Mouse (Mus musculus): ENCODE data around the gene Tm6sf1. TPM values are rescaled to one million over a fixed set of nuclear protein-coding genes. Genes with fewer than 3 reads are reported as not detected.
A peak's percentile ranks its signal among the peaks of the same experiment; 100 is the strongest.

Tm6sf1 gene
- polyA plus RNA-seq, 1 experiment from 2014 or later = 10.4 TPM

DNA sequence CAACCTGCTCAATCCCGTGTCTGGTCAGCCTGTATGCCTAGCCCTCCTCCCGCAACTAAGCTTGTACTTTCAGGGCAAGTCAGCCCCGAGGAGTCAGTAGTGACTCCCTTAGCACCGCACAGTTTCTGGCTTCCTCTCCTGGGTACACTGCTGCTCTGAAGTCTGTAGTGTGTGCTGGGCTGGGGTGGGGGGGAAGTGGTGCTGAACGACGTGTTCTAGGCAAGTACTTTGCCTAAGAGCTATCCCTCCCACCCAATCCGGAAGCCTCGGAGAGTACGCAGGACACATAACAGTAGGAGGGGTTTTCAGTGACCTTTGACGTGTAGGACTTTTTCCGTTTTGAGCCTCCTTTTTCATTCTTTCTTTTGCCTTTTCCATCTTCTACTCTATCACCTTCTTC is 40.6 kb downstream of the Tm6sf1 start:
- Histone ChIP-seq H3K4me3 (replicated peaks; ENCODE audit: low read depth, low read length) (no peak overlapping the region), H3K27me3 (ENCODE audit: insufficient read depth, low read length) (no peaks in the 10 kb centered on the region), H3K27ac (no peak overlapping the region), H3K4me2 (ENCODE audit: low read length) (0 out of 2 replicates have a peak overlapping the region, but pooled peaks have one; percentile 13), H3K36me3 (ENCODE audit: insufficient read depth, low read length) (no peaks in the 10 kb centered on the region), H3K4me1 (replicated peaks; ENCODE audit: insufficient read depth, low read length) (no peaks in the 10 kb centered on the region), H3K9ac (ENCODE audit: low read depth, low read length) (no peak overlapping the region), H3K9me3 (replicated peaks; ENCODE audit: low read length) (no peaks in the 10 kb centered on the region)
- DNase-seq (ENCODE audit: low spot score) (no peak), ATAC-seq (replicated peaks; ENCODE audit: low FRiP score, low read depth) (no peak)
- WGBS = 42% methylated on average over 11 of the region's 11 CpGs
- TF ChIP-seq CTCF (IDR thresholded peaks at IDR 0.05; ENCODE audit: low read depth) = no peak

DNA sequence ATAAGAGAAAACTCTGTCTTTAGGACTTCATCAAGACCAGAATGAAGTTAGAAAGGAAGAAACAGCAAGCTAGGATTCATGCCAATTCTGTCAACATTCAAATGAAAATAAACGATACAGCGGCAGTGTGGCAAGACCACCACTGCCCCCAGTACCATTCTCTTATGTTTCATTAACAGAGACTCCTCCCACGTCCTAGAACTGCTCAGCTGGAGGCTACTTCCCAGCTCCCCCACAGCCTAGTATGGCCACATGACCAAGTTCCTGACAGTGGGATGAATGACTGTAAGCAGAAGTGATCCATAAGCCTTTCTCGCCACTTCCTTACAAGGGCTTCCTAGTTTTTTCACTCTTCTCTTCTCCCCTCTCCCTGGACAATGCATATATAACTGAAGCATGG is 45.3 kb downstream of the Tm6sf1 start:
- Histone ChIP-seq H3K4me2 (ENCODE audit: low read length) (no peak overlapping the region), H3K36me3 (ENCODE audit: insufficient read depth, low read length) (no peaks in the 10 kb centered on the region), H3K4me1 (replicated peaks; ENCODE audit: insufficient read depth, low read length) (no peaks in the 10 kb centered on the region), H3K9me3 (replicated peaks; ENCODE audit: low read length) (no peaks in the 10 kb centered on the region), H3K27ac (no peak overlapping the region), H3K9ac (ENCODE audit: low read depth, low read length) (no peak overlapping the region), H3K4me3 (replicated peaks; ENCODE audit: low read depth, low read length) (no peak overlapping the region), H3K27me3 (ENCODE audit: insufficient read depth, low read length) (no peaks in the 10 kb centered on the region)
- WGBS = 21% methylated on average over 4 of the region's 4 CpGs
- no peak for TF ChIP-seq CTCF (IDR thresholded peaks at IDR 0.05; ENCODE audit: low read depth)
- DNase-seq (ENCODE audit: low spot score) (peak; percentile 66), ATAC-seq (replicated peaks; ENCODE audit: low FRiP score, low read depth) (no peak)

DNA sequence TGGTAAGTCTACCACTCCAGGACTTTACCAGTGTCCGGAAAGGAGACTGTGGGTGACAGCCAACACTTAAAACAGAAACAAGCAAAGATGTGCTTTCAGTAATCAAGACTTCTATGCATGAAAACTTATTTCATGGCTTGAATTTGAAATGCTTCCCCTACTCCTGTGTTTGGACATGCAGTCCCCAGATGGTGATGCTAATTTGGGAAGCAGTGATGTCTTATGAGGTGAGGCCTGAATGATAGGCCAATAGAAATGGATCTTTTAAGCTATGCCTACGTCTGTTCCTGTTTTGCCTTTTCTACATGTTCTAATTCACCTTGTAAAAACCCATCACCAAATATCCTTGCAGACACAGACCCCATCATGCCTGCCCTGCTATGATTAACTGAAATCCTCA is 46.1 kb downstream of the Tm6sf1 start:
- 96% methylated on average over 2 of the region's 2 CpGs for WGBS
- H3K27ac ChIP-seq = no peak overlapping the region

DNA sequence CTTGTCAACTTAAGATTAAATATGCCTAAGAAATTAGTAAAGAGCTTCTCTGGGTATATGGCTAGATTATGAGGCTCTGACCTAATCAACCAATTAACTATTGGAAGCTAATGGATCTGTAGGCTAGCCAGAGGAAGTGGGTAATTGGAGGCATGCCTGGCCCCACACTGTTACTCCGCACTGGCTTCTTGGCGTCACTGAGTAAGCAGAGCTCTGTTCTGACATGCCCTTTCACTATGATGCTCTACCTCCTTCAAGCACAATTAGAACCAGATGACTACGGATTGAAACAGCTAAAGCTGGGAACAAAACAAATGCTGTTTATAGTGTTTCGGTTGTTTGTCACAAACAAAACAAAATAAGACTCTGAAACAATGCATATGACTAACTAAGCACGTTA is 59.5 kb downstream of the Tm6sf1 start:
- H3K4me1 ChIP-seq (replicated peaks; ENCODE audit: insufficient read depth, low read length) = no peaks in the 10 kb centered on the region
- no peaks in the 10 kb centered on the region for H3K36me3 ChIP-seq (ENCODE audit: insufficient read depth, low read length)
- DNase-seq (ENCODE audit: low spot score) (no peak), ATAC-seq (replicated peaks; ENCODE audit: low FRiP score, low read depth) (no peak)
- no peaks in the 10 kb centered on the region for H3K9me3 ChIP-seq (replicated peaks; ENCODE audit: low read length)
- no peak overlapping the region for H3K9ac ChIP-seq (ENCODE audit: low read depth, low read length)
- no peak overlapping the region for H3K4me2 ChIP-seq (ENCODE audit: low read length)
- TF ChIP-seq CTCF (IDR thresholded peaks at IDR 0.05; ENCODE audit: low read depth) = no peak
- no peak overlapping the region for H3K4me3 ChIP-seq (replicated peaks; ENCODE audit: low read depth, low read length)
- H3K27ac ChIP-seq = no peak overlapping the region
- H3K27me3 ChIP-seq (ENCODE audit: insufficient read depth, low read length) = no peaks in the 10 kb centered on the region
- 69% methylated on average over 5 of the region's 5 CpGs for WGBS

More for the DNA sequence above, 46.1 kb downstream of the Tm6sf1 start:
- Histone ChIP-seq H3K4me2 (ENCODE audit: low read length) (no peak overlapping the region), H3K36me3 (ENCODE audit: insufficient read depth, low read length) (no peaks in the 10 kb centered on the region), H3K27me3 (ENCODE audit: insufficient read depth, low read length) (no peaks in the 10 kb centered on the region), H3K4me3 (replicated peaks; ENCODE audit: low read depth, low read length) (no peak overlapping the region), H3K9me3 (replicated peaks; ENCODE audit: low read length) (no peaks in the 10 kb centered on the region), H3K4me1 (replicated peaks; ENCODE audit: insufficient read depth, low read length) (no peaks in the 10 kb centered on the region), H3K9ac (ENCODE audit: low read depth, low read length) (no peak overlapping the region)
- TF ChIP-seq CTCF (IDR thresholded peaks at IDR 0.05; ENCODE audit: low read depth) = no peak
- DNase-seq (ENCODE audit: low spot score) = no peak
- ATAC-seq (replicated peaks; ENCODE audit: low FRiP score, low read depth) = no peak

DNA sequence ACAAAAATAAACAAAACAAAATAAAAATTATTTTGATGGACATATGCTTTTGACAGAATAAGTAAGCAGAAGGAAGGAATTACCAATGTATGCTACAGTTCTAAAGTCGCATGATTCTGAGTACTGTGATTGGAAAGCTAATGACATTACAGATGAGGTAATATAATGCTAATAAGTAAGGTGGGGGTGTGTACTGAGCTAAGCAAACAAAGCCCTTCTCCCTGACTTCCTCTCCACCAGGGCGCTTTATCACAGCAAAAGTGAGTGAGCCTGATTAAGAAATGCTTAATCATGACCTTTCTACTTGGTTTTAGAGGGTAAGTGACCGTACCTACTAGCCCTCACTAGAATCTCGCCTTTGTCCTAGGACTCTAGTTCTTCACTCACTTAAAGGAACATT is 61.5 kb downstream of the Tm6sf1 start:
- no peaks in the 10 kb centered on the region for H3K9me3 ChIP-seq (replicated peaks; ENCODE audit: low read length)
- no peak overlapping the region for H3K4me3 ChIP-seq (replicated peaks; ENCODE audit: low read depth, low read length)
- H3K27me3 ChIP-seq (ENCODE audit: insufficient read depth, low read length) = no peaks in the 10 kb centered on the region
- WGBS = 83% methylated on average over 4 of the region's 4 CpGs
- no peak overlapping the region for H3K4me2 ChIP-seq (ENCODE audit: low read length)
- H3K9ac ChIP-seq (ENCODE audit: low read depth, low read length) = no peak overlapping the region
- H3K4me1 ChIP-seq (replicated peaks; ENCODE audit: insufficient read depth, low read length) = no peaks in the 10 kb centered on the region
- H3K36me3 ChIP-seq (ENCODE audit: insufficient read depth, low read length) = no peaks in the 10 kb centered on the region
- DNase-seq (ENCODE audit: low spot score) = no peak
- ATAC-seq (replicated peaks; ENCODE audit: low FRiP score, low read depth) = no peak
- H3K27ac ChIP-seq = no peak overlapping the region
- no peak for TF ChIP-seq CTCF (IDR thresholded peaks at IDR 0.05; ENCODE audit: low read depth)

DNA sequence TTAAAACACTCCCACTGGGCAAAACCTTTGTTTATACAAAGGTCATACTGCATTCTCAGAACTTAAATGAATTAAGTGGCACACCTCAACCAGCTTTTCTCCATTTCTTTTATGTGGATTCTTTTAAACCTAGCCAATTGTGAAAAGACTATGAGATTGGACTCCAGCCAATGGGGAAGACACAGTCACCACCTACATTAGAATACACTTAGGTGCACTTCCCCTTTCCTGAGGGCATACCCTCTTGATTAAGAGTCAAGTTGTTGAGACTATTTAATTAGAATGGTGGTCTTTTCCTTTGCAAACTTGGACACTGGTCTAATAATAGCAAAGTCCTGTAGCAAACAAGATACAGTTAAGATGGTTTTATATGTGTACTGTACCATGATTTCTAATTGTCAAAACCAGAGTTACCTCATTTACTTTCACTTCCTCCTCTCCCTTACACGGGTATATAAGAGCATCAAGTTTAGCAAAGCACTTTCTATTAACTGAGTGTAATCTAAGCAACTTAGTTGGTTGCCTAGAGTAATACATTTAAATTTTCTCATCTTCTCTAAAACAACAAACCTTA is 62.7 kb downstream of the Tm6sf1 start:
- H3K4me3 ChIP-seq (replicated peaks; ENCODE audit: low read depth, low read length) = no peak overlapping the region
- H3K27me3 ChIP-seq (ENCODE audit: insufficient read depth, low read length) = no peaks in the 10 kb centered on the region
- ATAC-seq (replicated peaks; ENCODE audit: low FRiP score, low read depth) (no peak), DNase-seq (ENCODE audit: low spot score) (no peak)
- H3K4me2 ChIP-seq (ENCODE audit: low read length) = no peak overlapping the region
- 79% methylated on average over 1 of the region's 1 CpGs for WGBS
- H3K4me1 ChIP-seq (replicated peaks; ENCODE audit: insufficient read depth, low read length) = no peaks in the 10 kb centered on the region
- H3K27ac ChIP-seq = no peak overlapping the region
- H3K9ac ChIP-seq (ENCODE audit: low read depth, low read length) = no peak overlapping the region
- no peak for TF ChIP-seq CTCF (IDR thresholded peaks at IDR 0.05; ENCODE audit: low read depth)
- no peaks in the 10 kb centered on the region for H3K36me3 ChIP-seq (ENCODE audit: insufficient read depth, low read length)
- no peaks in the 10 kb centered on the region for H3K9me3 ChIP-seq (replicated peaks; ENCODE audit: low read length)

DNA sequence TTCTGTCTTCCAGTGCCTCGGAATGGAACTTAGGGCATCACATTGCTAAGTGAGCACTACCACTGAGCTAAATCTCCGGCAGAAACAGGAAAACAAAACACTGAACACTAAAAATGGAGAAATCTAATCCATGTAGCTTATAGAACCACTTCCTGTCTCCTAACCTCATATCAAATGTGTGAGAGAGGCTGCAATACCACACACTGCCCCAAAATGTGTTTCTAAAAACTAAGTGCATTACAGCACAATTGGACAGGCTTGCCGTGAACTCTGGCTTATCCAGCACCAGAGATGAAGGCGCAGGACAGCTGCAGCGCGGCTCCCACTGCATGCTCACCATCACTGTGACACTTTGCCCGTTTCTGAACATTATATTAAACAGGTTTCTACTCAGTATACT is 70.2 kb downstream of the Tm6sf1 start:
- no peak overlapping the region for H3K27ac ChIP-seq
- no peaks in the 10 kb centered on the region for H3K9me3 ChIP-seq (replicated peaks; ENCODE audit: low read length)
- no peaks in the 10 kb centered on the region for H3K4me1 ChIP-seq (replicated peaks; ENCODE audit: insufficient read depth, low read length)
- no peak overlapping the region for H3K9ac ChIP-seq (ENCODE audit: low read depth, low read length)
- no peaks in the 10 kb centered on the region for H3K27me3 ChIP-seq (ENCODE audit: insufficient read depth, low read length)
- DNase-seq (ENCODE audit: low spot score) (no peak), ATAC-seq (replicated peaks; ENCODE audit: low FRiP score, low read depth) (no peak)
- TF ChIP-seq CTCF (IDR thresholded peaks at IDR 0.05; ENCODE audit: low read depth) = no peak
- no peak overlapping the region for H3K4me3 ChIP-seq (replicated peaks; ENCODE audit: low read depth, low read length)
- H3K4me2 ChIP-seq (ENCODE audit: low read length) = no peak overlapping the region
- 72% methylated on average over 7 of the region's 7 CpGs for WGBS
- no peaks in the 10 kb centered on the region for H3K36me3 ChIP-seq (ENCODE audit: insufficient read depth, low read length)
